Mouse (Mus musculus) forebrain, embryonic 11.5 days (tissue): Measurements from ENCODE around the gene Trpm3. TPM values are rescaled to one million over a fixed set of nuclear protein-coding genes. Genes with fewer than 3 reads are reported as not detected.
"Not testable (repeated sequence)": the region's sequence is repeated elsewhere in the genome, so short reads cannot be mapped to it uniquely, and the experiment has no call there.

Experiments used
- ATAC-seq: fragments of 200-750 bp; cut with Nextera tagmentation; replicated peaks from 2 replicates; pipeline ENCODE4 v1.8.0; 2017; ENCODE audit warnings: moderate TSS enrichment; ENCODE audit not compliant: low FRiP score
- DNase-seq: peaks from one replicate; pipeline ENCODE4 v3.0.0-alpha.2; 2017; ENCODE audit warnings: low spot score
- H3K27ac ChIP-seq: fragments of 300-500 bp; sonication (generic); 2 replicates; pipeline ENCODE4 v1.5.1; 2014; ENCODE audit warnings: low read depth, low read length
- H3K27me3 ChIP-seq: fragments of 300-500 bp; sonication (generic); 2 replicates; pipeline ENCODE4 v1.6.1; 2014; ENCODE audit warnings: mild to moderate bottlenecking, low read length, mixed read lengths; ENCODE audit not compliant: control insufficient read depth, insufficient read depth
- H3K36me3 ChIP-seq: fragments of 300-500 bp; sonication (generic); 2 replicates; pipeline ENCODE4 v1.6.1; 2014; ENCODE audit warnings: mild to moderate bottlenecking, low read length, moderate library complexity, mixed read lengths; ENCODE audit not compliant: control insufficient read depth, insufficient read depth
- H3K4me1 ChIP-seq: fragments of 300-500 bp; sonication (generic); replicated peaks from 2 replicates; pipeline ENCODE4 v1.6.1; 2014; ENCODE audit warnings: low read length, mixed read lengths; ENCODE audit not compliant: control insufficient read depth, insufficient read depth
- H3K4me2 ChIP-seq: fragments of 300-500 bp; sonication (generic); 2 replicates; pipeline ENCODE4 v1.6.1; 2014; ENCODE audit warnings: low read depth, mild to moderate bottlenecking, low read length, moderate library complexity, mixed read lengths; ENCODE audit not compliant: severe bottlenecking
- H3K4me3 ChIP-seq: fragments of 300-500 bp; sonication (generic); 2 replicates; pipeline ENCODE4 v1.5.1; 2014; ENCODE audit warnings: low read depth, low read length
- H3K9ac ChIP-seq: fragments of 300-500 bp; sonication (generic); 2 replicates; pipeline ENCODE4 v1.6.1; 2014; ENCODE audit warnings: low read length
- H3K9me3 ChIP-seq: fragments of 300-500 bp; sonication (generic); 2 replicates; pipeline ENCODE4 v1.6.1; 2016; ENCODE audit warnings: low read length, mixed read lengths; ENCODE audit not compliant: control insufficient read depth
- WGBS: fragments of 180-500 bp; shearing (Covaris S2); extraction: QIAGEN DNeasy Blood & Tissue Kit; methylation state at CpG from one replicate; pipeline ENCODE4 v1.1.7; 2014; 5-methylcytosine and 5-hydroxymethylcytosine counted together
- polyA plus RNA-seq: library from polyadenylated mRNA; unstranded; fragments of >200 nt; fragmentation: Nextera tagmentation; extraction: Ambion mirVana; gene quantifications from 2 replicates; pipeline ENCODE4 v1.2.1, GENCODE M21; 2014

Trpm3 gene
- polyA plus RNA-seq, 1 experiment from 2014 or later = 9.2 TPM

GRCm38 (mm10) chr19:23026427-23026826 lies 887.6 kb downstream of the Trpm3 start:
- Histone ChIP-seq H3K36me3 (no peaks in the 10 kb centered on the region), H3K4me3 (no peak overlapping the region), H3K4me2 (no peak overlapping the region), H3K27me3 (no peaks in the 10 kb centered on the region), H3K9ac (no peak overlapping the region), H3K27ac (no peak overlapping the region), H3K9me3 (no peaks in the 10 kb centered on the region), H3K4me1 (no peaks in the 10 kb centered on the region)
- ATAC-seq (no peak), DNase-seq (no peak)
- WGBS = 91% methylated on average over 7 of the region's 7 CpGs

- ATAC-seq = no peak
- DNase-seq = no peak
- Histone ChIP-seq H3K9ac (no peak overlapping the region), H3K4me2 (no peak overlapping the region), H3K9me3 (no peaks in the 10 kb centered on the region), H3K27me3 (no peaks in the 10 kb centered on the region), H3K27ac (no peak overlapping the region), H3K36me3 (no peaks in the 10 kb centered on the region), H3K4me1 (no peaks in the 10 kb centered on the region), H3K4me3 (no peak overlapping the region)
- 83% methylated on average over 5 of the region's 5 CpGs for WGBS
Measured at GRCm38 (mm10) chr19:23028283-23028682, 889.4 kb downstream of the Trpm3 start.

GRCm38 (mm10) chr19:23033343-23033742 lies 894.5 kb downstream of the Trpm3 start:
- ATAC-seq, H3K27me3 ChIP-seq, DNase-seq, H3K9ac ChIP-seq, H3K4me3 ChIP-seq, H3K27ac ChIP-seq, H3K36me3 ChIP-seq, H3K4me2 ChIP-seq, H3K9me3 ChIP-seq, H3K4me1 ChIP-seq: not testable (repeated sequence)
- WGBS = 64% methylated on average over 1 of the region's 1 CpGs

- Histone ChIP-seq H3K27me3 (no peaks in the 10 kb centered on the region), H3K9ac (no peak overlapping the region), H3K9me3 (no peaks in the 10 kb centered on the region), H3K4me2 (no peak overlapping the region), H3K36me3 (no peaks in the 10 kb centered on the region), H3K4me3 (no peak overlapping the region), H3K27ac (no peak overlapping the region), H3K4me1 (no peaks in the 10 kb centered on the region)
- WGBS = 90% methylated on average over 5 of the region's 5 CpGs
- ATAC-seq = no peak
- DNase-seq = no peak
Measured at GRCm38 (mm10) chr19:23034117-23034516, 895.3 kb downstream of the Trpm3 start.

- no peak for ATAC-seq
- WGBS = 93% methylated on average over 4 of the region's 4 CpGs
Measured at GRCm38 (mm10) chr19:23034933-23035332, 896.1 kb downstream of the Trpm3 start.

GRCm38 (mm10) chr19:23035786-23036185 lies 896.9 kb downstream of the Trpm3 start:
- no peak for ATAC-seq
- Histone ChIP-seq H3K27ac (no peak overlapping the region), H3K4me2 (no peak overlapping the region), H3K36me3 (no peaks in the 10 kb centered on the region), H3K9ac (no peak overlapping the region), H3K4me3 (no peak overlapping the region), H3K27me3 (no peaks in the 10 kb centered on the region), H3K9me3 (no peaks in the 10 kb centered on the region), H3K4me1 (no peaks in the 10 kb centered on the region)
- no peak for DNase-seq
- 84% methylated on average over 3 of the region's 3 CpGs for WGBS

More at GRCm38 (mm10) chr19:23034933-23035332, 896.1 kb downstream of the Trpm3 start:
- Histone ChIP-seq H3K4me2 (no peak overlapping the region), H3K27ac (no peak overlapping the region), H3K4me3 (no peak overlapping the region), H3K9ac (no peak overlapping the region), H3K9me3 (no peaks in the 10 kb centered on the region), H3K36me3 (no peaks in the 10 kb centered on the region), H3K27me3 (no peaks in the 10 kb centered on the region), H3K4me1 (no peaks in the 10 kb centered on the region)
- DNase-seq = no peak

GRCm38 (mm10) chr19:23036782-23037477 lies 898.1 kb downstream of the Trpm3 start:
- H3K9me3 ChIP-seq = no peaks in the 10 kb centered on the region
- H3K27me3 ChIP-seq = no peaks in the 10 kb centered on the region
- H3K4me2 ChIP-seq = no peak overlapping the region
- no peak overlapping the region for H3K27ac ChIP-seq
- H3K36me3 ChIP-seq = no peaks in the 10 kb centered on the region
- DNase-seq = no peak
- H3K9ac ChIP-seq = no peak overlapping the region
- WGBS = 66% methylated on average over 11 of the region's 11 CpGs
- no peak overlapping the region for H3K4me3 ChIP-seq
- ATAC-seq = no peak
- no peaks in the 10 kb centered on the region for H3K4me1 ChIP-seq

GRCm38 (mm10) chr19:23037499-23037898 lies 898.7 kb downstream of the Trpm3 start:
- no peak for DNase-seq
- no peaks in the 10 kb centered on the region for H3K9me3 ChIP-seq
- no peak overlapping the region for H3K27ac ChIP-seq
- no peak overlapping the region for H3K4me3 ChIP-seq
- WGBS = 84% methylated on average over 14 of the region's 14 CpGs
- H3K36me3 ChIP-seq = no peaks in the 10 kb centered on the region
- H3K27me3 ChIP-seq = no peaks in the 10 kb centered on the region
- H3K4me2 ChIP-seq = no peak overlapping the region
- no peak for ATAC-seq
- no peak overlapping the region for H3K9ac ChIP-seq
- H3K4me1 ChIP-seq = no peaks in the 10 kb centered on the region

GRCm38 (mm10) chr19:23038321-23038720 lies 899.5 kb downstream of the Trpm3 start:
- no peaks in the 10 kb centered on the region for H3K36me3 ChIP-seq
- no peak overlapping the region for H3K9ac ChIP-seq
- 85% methylated on average over 2 of the region's 2 CpGs for WGBS
- no peaks in the 10 kb centered on the region for H3K9me3 ChIP-seq
- no peak overlapping the region for H3K4me3 ChIP-seq
- no peak for DNase-seq
- no peak overlapping the region for H3K4me2 ChIP-seq
- H3K4me1 ChIP-seq = no peaks in the 10 kb centered on the region
- ATAC-seq = no peak
- no peaks in the 10 kb centered on the region for H3K27me3 ChIP-seq
- no peak overlapping the region for H3K27ac ChIP-seq
